Mouse (Mus musculus): ENCODE measurements around the gene Oit1.

DNA sequence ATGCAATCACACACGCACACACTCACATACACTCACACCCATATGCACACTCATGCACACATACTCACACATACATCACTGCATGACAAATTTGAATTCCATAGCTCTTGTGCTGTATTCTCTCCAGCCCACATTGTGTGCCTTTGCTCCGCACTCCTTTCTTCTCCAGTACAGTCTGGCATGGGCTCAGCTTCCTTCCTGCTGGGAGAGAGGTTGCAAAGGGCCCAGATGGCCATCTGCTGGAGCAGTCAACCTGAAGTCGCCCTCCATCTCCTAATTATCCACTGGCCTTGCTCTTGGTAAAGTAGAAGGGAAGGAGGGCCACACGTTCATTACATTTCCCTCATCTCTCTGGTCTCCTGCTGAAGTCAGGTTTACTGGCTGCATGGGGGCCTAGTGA lies 33.0 kb downstream of the Oit1 start:
- TF ChIP-seq CTCF (IDR thresholded peaks at IDR 0.05; ENCODE audit: low read depth) = no peak
- no peak for TF ChIP-seq EP300 (IDR thresholded peaks at IDR 0.05; ENCODE audit: low read depth)
